Mouse (Mus musculus) embryonic facial prominence, embryonic 15.5 days (tissue): ENCODE data around the gene Tspo. TPM values are rescaled to one million over a fixed set of nuclear protein-coding genes. Genes with fewer than 3 reads are reported as not detected.

Experiments
- ATAC-seq: fragments of 200-750 bp; cut with Nextera tagmentation; 2 replicates; pipeline ENCODE4 v1.8.0; 2017; ENCODE audit warnings: low read depth, moderate TSS enrichment; ENCODE audit not compliant: insufficient number of reproducible peaks, low FRiP score, low TSS enrichment
- H3K27ac ChIP-seq: fragments of 300-500 bp; sonication (generic); replicated peaks from 2 replicates; pipeline ENCODE4 v1.5.1; 2015; ENCODE audit warnings: mild to moderate bottlenecking, inconsistent platforms
- H3K27me3 ChIP-seq: fragments of 300-500 bp; sonication (generic); 2 replicates; pipeline ENCODE4 v1.6.1; 2015; ENCODE audit warnings: inconsistent platforms
- H3K36me3 ChIP-seq: fragments of 300-500 bp; sonication (generic); 2 replicates; pipeline ENCODE4 v1.6.1; 2015; ENCODE audit warnings: mild to moderate bottlenecking, inconsistent platforms
- H3K4me1 ChIP-seq: fragments of 300-500 bp; sonication (generic); 2 replicates; pipeline ENCODE4 v1.6.1; 2015; ENCODE audit warnings: inconsistent platforms
- H3K4me2 ChIP-seq: fragments of 300-500 bp; sonication (generic); replicated peaks from 2 replicates; pipeline ENCODE4 v1.6.1; 2015; ENCODE audit warnings: mild to moderate bottlenecking, inconsistent platforms
- H3K4me3 ChIP-seq: fragments of 300-500 bp; sonication (generic); replicated peaks from 2 replicates; pipeline ENCODE4 v1.5.1; 2015; ENCODE audit warnings: mild to moderate bottlenecking, inconsistent platforms
- H3K9ac ChIP-seq: fragments of 300-500 bp; sonication (generic); 2 replicates; pipeline ENCODE4 v1.6.1; 2015; ENCODE audit warnings: inconsistent platforms
- H3K9me3 ChIP-seq: fragments of 300-500 bp; sonication (generic); replicated peaks from 2 replicates; pipeline ENCODE4 v1.6.1; 2016; ENCODE audit warnings: inconsistent platforms
- WGBS: fragments of 180-500 bp; shearing (Covaris S2); methylation state at CpG from one replicate; pipeline ENCODE4 v1.1.7; 2015; 5-methylcytosine and 5-hydroxymethylcytosine counted together
- microRNA-seq: library from miRNA; unstranded; fragments of <30 nt; microRNA quantifications from one replicate; pipeline ENCODE4, GENCODE M21; 2016; ENCODE audit warnings: borderline number of aligned reads
- polyA plus RNA-seq: library from polyadenylated mRNA; unstranded; fragments of >200 nt; fragmentation: Nextera tagmentation; extraction: Ambion mirVana; gene quantifications from 2 replicates; pipeline ENCODE4 v1.2.1, GENCODE M21; 2015

Gene Tspo
- polyA plus RNA-seq, 1 experiment from 2014 or later = 66.7 TPM

DNA sequence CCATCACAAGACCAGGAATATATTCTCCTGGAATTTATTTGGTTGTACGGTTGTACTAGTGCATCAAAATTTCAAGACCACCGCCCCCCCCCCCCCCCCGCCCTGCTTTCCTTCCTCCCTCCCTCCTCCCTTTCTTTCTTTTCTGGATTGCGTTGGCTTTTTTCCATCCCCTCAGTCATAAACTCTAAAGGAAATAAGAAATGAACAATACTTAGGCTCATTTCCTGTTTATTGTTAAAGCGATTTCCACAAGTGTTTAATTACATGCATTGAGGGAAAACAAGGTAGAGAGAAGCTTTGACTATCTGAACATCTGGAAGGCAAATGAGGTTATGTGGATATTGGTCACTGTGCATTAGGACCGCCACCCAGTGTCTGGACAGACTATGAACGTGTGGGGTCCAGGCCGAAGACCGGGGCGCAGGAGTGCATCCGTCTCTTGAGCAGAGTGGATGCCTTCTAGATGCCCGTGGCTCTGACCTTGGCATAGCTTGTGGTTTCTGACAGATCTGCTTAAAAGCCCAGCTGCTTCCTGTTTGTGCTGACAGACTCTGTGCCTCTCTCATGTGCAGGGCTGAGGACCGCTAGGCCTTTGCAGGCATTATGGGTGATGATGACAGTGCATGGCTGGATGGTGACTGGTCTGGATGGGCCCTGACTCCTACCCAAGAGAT is 39.1 kb downstream of the Tspo start:
- no peaks in the 10 kb centered on the region for H3K36me3 ChIP-seq
- ATAC-seq = no peak
- H3K9ac ChIP-seq = no peak overlapping the region
- no peak overlapping the region for H3K27ac ChIP-seq
- H3K9me3 ChIP-seq = no peaks in the 10 kb centered on the region
- 52% methylated on average over 13 of the region's 13 CpGs for WGBS
- H3K4me1 ChIP-seq = no peaks in the 10 kb centered on the region
- no peak overlapping the region for H3K4me2 ChIP-seq
- H3K4me3 ChIP-seq = no peak overlapping the region
- no peaks in the 10 kb centered on the region for H3K27me3 ChIP-seq

DNA sequence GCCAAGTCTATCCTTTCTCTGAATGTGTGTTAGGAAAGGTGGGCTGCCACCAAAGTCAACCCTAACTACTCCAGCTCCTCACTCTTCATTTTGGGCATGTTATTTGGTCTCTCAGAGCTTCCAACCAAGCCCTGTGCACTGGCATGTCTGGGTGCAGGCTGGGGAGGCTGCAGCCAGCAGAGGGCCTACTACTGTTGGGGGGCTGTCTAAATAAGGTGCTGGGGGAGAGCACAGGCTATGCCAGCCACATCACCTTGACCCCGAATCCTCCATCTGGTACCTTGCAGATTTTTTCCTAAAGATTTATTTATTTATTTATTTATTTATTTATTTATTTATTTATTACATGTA is 39.6 kb downstream of the Tspo start:
- Histone ChIP-seq H3K9ac (no peak overlapping the region), H3K27ac (no peak overlapping the region), H3K4me1 (no peaks in the 10 kb centered on the region), H3K4me2 (no peak overlapping the region), H3K36me3 (no peaks in the 10 kb centered on the region), H3K27me3 (no peaks in the 10 kb centered on the region), H3K4me3 (no peak overlapping the region), H3K9me3 (no peaks in the 10 kb centered on the region)
- no peak for ATAC-seq
- WGBS = 85% methylated on average over 1 of the region's 1 CpGs

DNA sequence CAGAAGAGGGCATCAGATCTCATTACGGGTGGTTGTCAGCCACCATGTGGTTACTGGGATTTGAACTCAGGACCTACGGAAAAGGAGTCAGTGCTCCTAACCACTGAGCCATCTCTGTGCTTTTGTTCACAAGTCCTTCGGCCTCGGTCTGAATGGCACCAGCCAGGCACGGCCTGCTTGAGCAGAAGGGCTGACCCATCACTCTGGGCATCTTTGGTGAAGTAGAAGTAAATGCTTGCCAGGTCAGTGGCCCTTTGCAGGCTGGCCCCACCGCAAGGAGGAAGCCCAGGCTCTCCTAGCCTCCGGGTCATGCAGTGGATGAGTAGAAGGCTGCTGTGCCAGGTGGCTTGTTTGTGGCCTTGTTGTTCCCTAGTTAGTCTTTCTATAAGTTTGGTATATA is 40.0 kb downstream of the Tspo start:
- ATAC-seq = no peak
- no peak overlapping the region for H3K27ac ChIP-seq
- H3K4me1 ChIP-seq = no peaks in the 10 kb centered on the region
- no peak overlapping the region for H3K4me3 ChIP-seq
- no peaks in the 10 kb centered on the region for H3K36me3 ChIP-seq
- no peak overlapping the region for H3K4me2 ChIP-seq
- no peaks in the 10 kb centered on the region for H3K9me3 ChIP-seq
- H3K27me3 ChIP-seq = no peaks in the 10 kb centered on the region
- 95% methylated on average over 7 of the region's 7 CpGs for WGBS
- no peak overlapping the region for H3K9ac ChIP-seq

DNA sequence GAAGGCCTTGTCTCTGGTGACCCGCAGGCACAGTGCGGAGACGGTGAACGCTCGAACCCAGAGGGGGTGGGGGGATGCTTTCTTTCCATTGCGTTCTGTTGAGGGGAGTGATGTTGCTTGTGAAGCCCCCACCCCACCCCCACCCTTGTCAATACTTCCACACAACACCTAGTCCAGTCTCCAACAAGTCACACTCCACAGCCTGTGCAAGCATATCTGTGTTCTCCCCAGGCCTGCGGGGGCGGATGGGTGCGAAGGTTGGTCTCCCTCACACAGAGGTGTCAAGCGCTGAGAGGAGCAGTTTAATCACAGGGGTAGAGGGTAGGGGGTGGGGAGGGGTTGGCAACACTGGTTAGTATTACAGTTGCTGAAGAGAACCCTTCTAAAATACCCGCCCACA is 42.8 kb downstream of the Tspo start:
- H3K4me3 ChIP-seq = no peak overlapping the region
- no peaks in the 10 kb centered on the region for H3K9me3 ChIP-seq
- 86% methylated on average over 11 of the region's 11 CpGs for WGBS
- ATAC-seq = no peak
- H3K4me2 ChIP-seq = no peak overlapping the region
- no peaks in the 10 kb centered on the region for H3K4me1 ChIP-seq
- H3K27me3 ChIP-seq = no peaks in the 10 kb centered on the region
- H3K9ac ChIP-seq = no peak overlapping the region
- no peak overlapping the region for H3K27ac ChIP-seq
- H3K36me3 ChIP-seq = no peaks in the 10 kb centered on the region

DNA sequence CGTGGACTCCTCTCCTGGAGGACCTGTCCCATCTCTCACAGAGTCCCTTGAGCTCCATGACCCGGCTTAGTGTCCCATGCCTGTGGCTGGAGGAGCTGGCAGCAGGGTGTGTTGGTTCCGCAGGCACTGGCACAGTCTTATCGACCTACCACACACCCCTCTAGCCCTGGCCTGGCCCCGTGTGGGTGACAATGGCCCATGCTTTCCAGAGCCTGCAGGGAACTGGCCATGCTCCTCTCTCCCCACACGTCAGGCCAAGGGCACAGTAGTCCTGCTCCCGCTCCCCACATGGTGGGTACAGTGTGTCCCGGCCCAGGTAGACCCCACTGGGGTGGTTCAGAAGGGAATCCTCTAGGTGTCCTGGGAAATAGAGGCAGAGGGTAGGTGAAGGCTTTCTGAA is 43.3 kb downstream of the Tspo start:
- Histone ChIP-seq H3K4me1 (no peaks in the 10 kb centered on the region), H3K4me3 (no peak overlapping the region), H3K27ac (no peak overlapping the region), H3K27me3 (no peaks in the 10 kb centered on the region), H3K4me2 (no peak overlapping the region), H3K9ac (no peak overlapping the region), H3K36me3 (no peaks in the 10 kb centered on the region), H3K9me3 (no peaks in the 10 kb centered on the region)
- 89% methylated on average over 8 of the region's 8 CpGs for WGBS
- ATAC-seq = no peak

DNA sequence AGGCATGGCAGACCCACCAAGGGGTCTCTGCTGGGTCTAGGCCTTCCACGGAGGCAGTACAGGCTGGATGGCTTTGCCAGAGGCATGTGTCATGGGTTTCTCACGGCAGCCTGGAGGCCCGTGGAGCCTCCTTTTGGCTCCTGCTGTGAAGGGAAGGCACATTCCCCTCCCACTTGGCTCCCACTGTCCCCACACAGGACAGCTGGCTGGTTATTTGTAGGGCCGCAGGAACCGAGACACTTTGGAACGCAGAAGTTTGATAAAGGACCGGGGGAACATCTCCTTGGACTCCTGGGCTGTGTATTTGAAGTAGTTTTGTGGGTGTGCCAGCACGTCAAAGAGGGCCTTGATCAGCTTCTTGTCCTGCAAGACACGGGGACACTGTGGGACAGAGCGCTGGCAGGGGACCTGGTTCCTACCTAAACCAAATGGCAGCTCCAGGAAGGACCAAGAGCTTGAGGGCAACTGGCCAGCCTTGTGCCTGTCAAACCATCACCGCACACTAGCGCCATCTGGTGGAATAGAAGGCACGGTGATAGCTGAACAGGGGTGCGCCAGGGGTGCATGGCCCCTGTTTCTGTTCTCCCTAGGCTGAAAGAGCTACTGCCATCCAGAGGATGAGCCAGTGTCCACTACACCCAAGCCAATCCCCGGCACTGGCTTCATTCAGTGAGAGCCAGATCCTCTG is 43.9 kb downstream of the Tspo start:
- H3K4me1 ChIP-seq = no peaks in the 10 kb centered on the region
- no peak for ATAC-seq
- WGBS = 48% methylated on average over 15 of the region's 15 CpGs

DNA sequence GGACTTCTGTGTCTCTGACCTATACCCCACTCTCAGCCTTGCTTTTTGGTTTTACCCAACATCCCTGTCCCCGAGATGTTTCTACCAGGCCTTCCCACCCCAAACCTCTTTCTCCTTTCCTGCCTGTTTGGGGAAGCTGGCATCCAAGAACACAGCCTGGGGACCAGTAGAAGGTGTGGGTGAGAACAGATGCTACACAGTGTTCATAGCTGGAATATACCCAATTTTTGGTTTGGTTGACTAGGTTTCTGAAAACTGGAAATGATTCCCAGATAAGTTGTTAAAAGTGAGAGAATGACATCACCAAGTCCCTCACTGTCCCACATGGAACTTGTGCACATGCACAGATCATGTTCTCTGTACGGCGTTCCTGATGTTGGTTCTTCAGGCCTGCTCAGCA is 51.9 kb downstream of the Tspo start:
- Histone ChIP-seq H3K36me3 (no peaks in the 10 kb centered on the region), H3K9me3 (no peaks in the 10 kb centered on the region), H3K4me2 (no peak overlapping the region), H3K9ac (no peak overlapping the region), H3K27ac (no peak overlapping the region), H3K27me3 (no peaks in the 10 kb centered on the region), H3K4me1 (no peaks in the 10 kb centered on the region), H3K4me3 (no peak overlapping the region)
- no peak for ATAC-seq
- 82% methylated on average over 3 of the region's 3 CpGs for WGBS

More for the DNA sequence above, 43.9 kb downstream of the Tspo start:
- Histone ChIP-seq H3K4me3 (no peak overlapping the region), H3K4me2 (no peak overlapping the region), H3K27ac (no peak overlapping the region), H3K36me3 (no peaks in the 10 kb centered on the region), H3K9ac (no peak overlapping the region), H3K9me3 (no peaks in the 10 kb centered on the region), H3K27me3 (no peaks in the 10 kb centered on the region)

Small RNA genes lying within 50 kb of the gene (microRNA-seq; reads per million reads assigned to microRNA genes)
- not detected for gene Gm24575

Other genes with a start within 250 kb of the Tspo start
- gene Arfgap3, start 213.3 kb upstream of the Tspo start, polyA plus RNA-seq = 51.1 and 54.1 TPM in 2 replicates
- gene Pacsin2, start 99.0 kb upstream of the Tspo start, polyA plus RNA-seq = 66.8 and 67.1 TPM in 2 replicates
- gene Ttll1, start 52.7 kb upstream of the Tspo start, polyA plus RNA-seq = 21.5 and 23.8 TPM in 2 replicates
- 3.9 and 5.5 TPM in 2 replicates for gene Bik, start 36.7 kb upstream of the Tspo start, polyA plus RNA-seq
- gene Mcat, start 195 bp downstream of the Tspo start, polyA plus RNA-seq = 34.9 and 38.1 TPM in 2 replicates
- 33.5 and 35.4 TPM in 2 replicates for gene Ttll12, start 31.6 kb downstream of the Tspo start, polyA plus RNA-seq
- gene Scube1, start 161.4 kb downstream of the Tspo start, polyA plus RNA-seq = 11.1 and 14.5 TPM in 2 replicates
- 7.7 and 9.1 TPM in 2 replicates for gene Mpped1, start 215.9 kb downstream of the Tspo start, polyA plus RNA-seq